Mouse (Mus musculus) lung, postnatal 0 days (tissue): ENCODE results near the gene Clip2. TPM values are rescaled to one million over a fixed set of nuclear protein-coding genes. Genes with fewer than 3 reads are reported as not detected.
A peak's percentile ranks its signal among the peaks of the same experiment; 100 is the strongest.

Experiments
- ATAC-seq: fragments of 200-750 bp; cut with Nextera tagmentation; 2 replicates; pipeline ENCODE4 v1.8.0; 2017; ENCODE audit warnings: moderate library complexity
- DNase-seq: peaks from one replicate; pipeline ENCODE4 v3.0.0-alpha.2; 2016; ENCODE audit warnings: low spot score
- H3K27ac ChIP-seq: fragments of 300-500 bp; sonication (generic); 2 replicates; pipeline ENCODE4 v1.5.1; 2014; ENCODE audit warnings: antibody characterized with exemption, mild to moderate bottlenecking, low read length, mixed read lengths
- H3K27me3 ChIP-seq: fragments of 300-500 bp; sonication (generic); replicated peaks from 2 replicates; pipeline ENCODE4 v1.6.1; 2014; ENCODE audit warnings: low read length, mixed read lengths; ENCODE audit not compliant: insufficient read depth
- H3K36me3 ChIP-seq: fragments of 300-500 bp; sonication (generic); 2 replicates; pipeline ENCODE4 v1.6.1; 2014; ENCODE audit warnings: low read length, mixed read lengths; ENCODE audit not compliant: insufficient read depth
- H3K4me1 ChIP-seq: fragments of 300-500 bp; sonication (generic); 2 replicates; pipeline ENCODE4 v1.6.1; 2014; ENCODE audit warnings: antibody characterized with exemption, low read depth, low read length, mixed read lengths; ENCODE audit not compliant: insufficient read depth
- H3K4me2 ChIP-seq: fragments of 300-500 bp; sonication (generic); replicated peaks from 2 replicates; pipeline ENCODE4 v1.6.1; 2014; ENCODE audit warnings: low read depth, mild to moderate bottlenecking, low read length, moderate library complexity, mixed read lengths
- H3K4me3 ChIP-seq: fragments of 300-500 bp; sonication (generic); 2 replicates; pipeline ENCODE4 v1.5.1; 2014; ENCODE audit warnings: low read depth, low read length
- H3K9ac ChIP-seq: fragments of 300-500 bp; sonication (generic); replicated peaks from 2 replicates; pipeline ENCODE4 v1.6.1; 2014; ENCODE audit warnings: low read depth, mild to moderate bottlenecking
- H3K9me3 ChIP-seq: fragments of 300-500 bp; sonication (generic); 2 replicates; pipeline ENCODE4 v1.6.1; 2016; ENCODE audit warnings: low read length, mixed read lengths
- CTCF ChIP-seq: IDR thresholded peaks from 2 replicates; pipeline ENCODE4 v1.5.1; 2016; ENCODE audit warnings: antibody characterized with exemption, mild to moderate bottlenecking
- EP300 ChIP-seq: IDR thresholded peaks from 2 replicates; pipeline ENCODE4 v1.6.1; 2016; ENCODE audit warnings: antibody characterized with exemption, mild to moderate bottlenecking, control low read depth
- WGBS: fragments of 180-500 bp; shearing (Covaris S2); extraction: QIAGEN DNeasy Blood & Tissue Kit; methylation state at CpG from one replicate; pipeline ENCODE4 v1.1.7; 2014; 5-methylcytosine and 5-hydroxymethylcytosine counted together
- polyA plus RNA-seq: library from polyadenylated mRNA; unstranded; fragments of >200 nt; fragmentation: Nextera tagmentation; extraction: Ambion mirVana; gene quantifications from 2 replicates; pipeline ENCODE4 v1.2.1, GENCODE M21; 2015

Clip2 gene
- polyA plus RNA-seq, 1 experiment from 2014 or later, result 3.0 TPM

- ATAC-seq, result no peak
- no peak for DNase-seq
- Histone ChIP-seq H3K9ac (no peak overlapping the region), H3K27ac (no peak overlapping the region), H3K27me3 (no peaks in the 10 kb centered on the region), H3K36me3 (0 out of 2 replicates have a peak, but pooled peaks cover 4% of the 10 kb centered on the region), H3K4me1 (no peaks in the 10 kb centered on the region), H3K9me3 (no peaks in the 10 kb centered on the region), H3K4me3 (no peak overlapping the region), H3K4me2 (no peak overlapping the region)
- WGBS, result 92% methylated on average over 24 of the region's 26 CpGs
- TF ChIP-seq EP300, result no peak
Observed at GRCm38 (mm10) chr5:134522524-134522923, 29.7 kb downstream of the Clip2 start.

- H3K27ac ChIP-seq, result no peak overlapping the region
- WGBS, result 69% methylated on average over 7 of the region's 7 CpGs
- no peaks in the 10 kb centered on the region for H3K27me3 ChIP-seq
- ATAC-seq, result 0 out of 2 replicates have a peak, but pooled peaks have one; percentile 27
- H3K9me3 ChIP-seq, result no peaks in the 10 kb centered on the region
- peaks cover 9% of the 10 kb centered on the region; the same call in 1 of the 2 replicates for H3K36me3 ChIP-seq
- no peak overlapping the region for H3K4me3 ChIP-seq
- H3K9ac ChIP-seq, result no peak overlapping the region
- peak; percentile 50 for DNase-seq
- no peaks in the 10 kb centered on the region for H3K4me1 ChIP-seq
- H3K4me2 ChIP-seq, result no peak overlapping the region
- TF ChIP-seq EP300 (no peak), CTCF (no peak)
Observed at GRCm38 (mm10) chr5:134521806-134522205, 30.4 kb downstream of the Clip2 start.

DNA sequence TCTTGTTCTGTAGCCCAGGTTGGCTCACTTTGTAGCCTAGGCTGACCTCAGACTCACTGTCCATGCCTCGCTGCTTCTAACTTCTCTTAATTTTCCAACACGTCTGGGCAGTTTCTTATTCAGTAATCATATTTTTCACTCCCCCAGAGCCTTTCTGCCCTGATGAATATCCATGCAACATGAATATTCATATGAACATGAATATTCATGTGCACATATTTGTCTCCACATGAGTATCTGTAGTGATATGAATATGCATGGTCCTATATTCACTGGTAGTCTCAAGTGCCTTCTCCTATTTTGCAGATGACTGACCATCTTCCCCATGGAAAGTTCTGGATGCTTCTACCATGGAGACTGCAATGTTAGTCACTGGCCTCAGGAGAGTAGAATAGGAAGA lies 31.1 kb downstream of the Clip2 start:
- no peak overlapping the region for H3K4me3 ChIP-seq

GRCm38 (mm10) chr5:134520120-134520519 lies 32.1 kb downstream of the Clip2 start:
- H3K36me3 ChIP-seq, result peaks cover 18% of the 10 kb centered on the region; the same call in 1 of the 2 replicates
- H3K4me1 ChIP-seq, result no peaks in the 10 kb centered on the region
- H3K4me2 ChIP-seq, result no peak overlapping the region
- no peak overlapping the region for H3K27ac ChIP-seq
- no peaks in the 10 kb centered on the region for H3K9me3 ChIP-seq
- ATAC-seq (no peak), DNase-seq (no peak)
- no peak overlapping the region for H3K9ac ChIP-seq
- H3K4me3 ChIP-seq, result no peak overlapping the region
- no peaks in the 10 kb centered on the region for H3K27me3 ChIP-seq
- WGBS, result 89% methylated on average over 4 of the region's 4 CpGs
- no peak for TF ChIP-seq CTCF
- TF ChIP-seq EP300, result no peak

More for the DNA sequence above, 31.1 kb downstream of the Clip2 start:
- Histone ChIP-seq H3K4me2 (no peak overlapping the region), H3K9me3 (no peaks in the 10 kb centered on the region), H3K27ac (no peak overlapping the region), H3K36me3 (peaks cover 16% of the 10 kb centered on the region; the same call in 1 of the 2 replicates), H3K4me1 (no peaks in the 10 kb centered on the region), H3K27me3 (no peaks in the 10 kb centered on the region), H3K9ac (no peak overlapping the region)
- WGBS, result 92% methylated on average over 2 of the region's 2 CpGs
- TF ChIP-seq CTCF (no peak), EP300 (no peak)
- ATAC-seq (no peak), DNase-seq (no peak)

- Histone ChIP-seq H3K4me1 (no peaks in the 10 kb centered on the region), H3K9ac (no peak overlapping the region), H3K27ac (no peak overlapping the region), H3K36me3 (peaks cover 18% of the 10 kb centered on the region; the same call in 1 of the 2 replicates), H3K4me2 (no peak overlapping the region), H3K27me3 (no peaks in the 10 kb centered on the region), H3K9me3 (no peaks in the 10 kb centered on the region), H3K4me3 (no peak overlapping the region)
- ATAC-seq (no peak), DNase-seq (no peak)
- 98% methylated on average over 5 of the region's 5 CpGs for WGBS
- TF ChIP-seq CTCF, result no peak
- no peak for TF ChIP-seq EP300
Observed at GRCm38 (mm10) chr5:134519471-134519870, 32.8 kb downstream of the Clip2 start.

DNA sequence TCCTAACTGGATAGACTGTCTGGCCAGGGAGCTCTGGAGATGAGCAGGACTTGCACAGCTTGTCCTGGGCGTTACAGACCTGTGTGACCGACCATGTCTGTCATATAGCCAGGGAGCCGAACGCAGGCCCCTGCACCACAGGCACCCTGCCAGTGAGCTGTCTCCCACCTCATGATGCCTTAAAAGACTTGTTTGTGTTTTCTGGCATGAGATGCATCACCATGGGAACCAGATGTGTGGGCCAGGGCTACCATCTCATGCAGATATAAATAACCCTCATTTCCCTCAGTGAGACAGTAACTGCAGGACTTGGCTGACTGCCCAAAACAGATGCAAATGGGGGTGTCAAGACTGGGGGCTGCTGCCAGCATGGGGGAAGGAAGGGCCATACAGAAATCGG lies 40.1 kb downstream of the Clip2 start:
- H3K36me3 ChIP-seq, result peaks cover 11% of the 10 kb centered on the region; the same call in 1 of the 2 replicates
- H3K27ac ChIP-seq, result no peak overlapping the region
- no peaks in the 10 kb centered on the region for H3K9me3 ChIP-seq
- H3K9ac ChIP-seq, result no peak overlapping the region
- WGBS, result 61% methylated on average over 5 of the region's 5 CpGs
- TF ChIP-seq CTCF, result no peak
- no peak for TF ChIP-seq EP300
- no peaks in the 10 kb centered on the region for H3K4me1 ChIP-seq
- ATAC-seq (peak; percentile 76), DNase-seq (peak; percentile 40)
- H3K27me3 ChIP-seq, result no peaks in the 10 kb centered on the region
- no peak overlapping the region for H3K4me2 ChIP-seq
- no peak overlapping the region for H3K4me3 ChIP-seq

GRCm38 (mm10) chr5:134510266-134510665 lies 42.0 kb downstream of the Clip2 start:
- no peak for ATAC-seq
- H3K4me3 ChIP-seq, result no peak overlapping the region
- H3K36me3 ChIP-seq, result no peaks in the 10 kb centered on the region
- H3K4me2 ChIP-seq, result no peak overlapping the region
- no peak overlapping the region for H3K9ac ChIP-seq
- H3K27ac ChIP-seq, result no peak overlapping the region
- no peaks in the 10 kb centered on the region for H3K27me3 ChIP-seq
- 84% methylated on average over 5 of the region's 5 CpGs for WGBS
- TF ChIP-seq CTCF, result no peak
- no peak for TF ChIP-seq EP300
- no peak for DNase-seq
- no peaks in the 10 kb centered on the region for H3K4me1 ChIP-seq
- no peaks in the 10 kb centered on the region for H3K9me3 ChIP-seq
